Mouse (Mus musculus) myocyte (in vitro differentiated cells): ENCODE data around the gene Lbh.

Experiments used
- E2F4 ChIP-seq: IDR thresholded peaks from one replicate; pipeline ENCODE4 v1.6.1; 2011; ENCODE audit warnings: mild to moderate bottlenecking, control low read depth, moderate library complexity; ENCODE audit not compliant: insufficient read depth
- MYOG ChIP-seq, 3 experiments: IDR thresholded peaks; one replicate each; pipeline ENCODE4 v1.6.1; 2011; ENCODE audit warnings: control low read depth in 2 of 3, low read depth in 2 of 3, mild to moderate bottlenecking in 2 of 3; ENCODE audit not compliant: insufficient read length in 2 of 3, control insufficient read depth in 1 of 3, insufficient read depth in 1 of 3
- POLR2A ChIP-seq: IDR thresholded peaks from one replicate; pipeline ENCODE4 v1.6.1; 2011; ENCODE audit warnings: low read depth, mild to moderate bottlenecking, control low read depth, moderate library complexity; ENCODE audit not compliant: insufficient read length
- POLR2AphosphoS2 ChIP-seq: IDR thresholded peaks from one replicate; pipeline ENCODE4 v1.6.1; 2011; ENCODE audit warnings: low read depth, control low read depth; ENCODE audit not compliant: insufficient read length
- TCF12 ChIP-seq: IDR thresholded peaks from one replicate; pipeline ENCODE4 v1.6.1; 2011; ENCODE audit warnings: mild to moderate bottlenecking, control low read depth; ENCODE audit not compliant: poor library complexity, insufficient read depth, severe bottlenecking
- TCF3 ChIP-seq: IDR thresholded peaks from one replicate; pipeline ENCODE4 v1.6.1; 2011; ENCODE audit warnings: low read depth, control low read depth; ENCODE audit not compliant: insufficient read length
- USF1 ChIP-seq: IDR thresholded peaks from one replicate; pipeline ENCODE4 v1.6.1; 2011; ENCODE audit warnings: low read depth, mild to moderate bottlenecking, control low read depth, moderate library complexity

- no peak for TF ChIP-seq POLR2AphosphoS2
- TF ChIP-seq E2F4: no peak
- no peak for TF ChIP-seq POLR2A
- TF ChIP-seq MYOG (IDR thresholded peaks at IDR 0.05; ENCODE audit: control insufficient read depth in 1 of 3, insufficient read depth in 1 of 3, insufficient read length in 2 of 3, low read depth in 2 of 3): no peak
- TF ChIP-seq USF1: no peak
- TF ChIP-seq TCF12: no peak
- TF ChIP-seq TCF3: no peak
Observed at GRCm38 (mm10) chr17:72889556-72890397, 28.3 kb upstream of the Lbh start.
